Mouse (Mus musculus): Measurements from ENCODE around the gene Erp27.

The Erp27 gene

GRCm38 (mm10) chr6:136922080-136922479 is at the start of gene Erp27:
Gene Erp27, minus strand, starts transcription at chr6:136922180.
- no peak for DNase-seq

- peak; percentile 29 for DNase-seq
Measured at GRCm38 (mm10) chr6:136968877-136969276, 46.9 kb upstream of the Erp27 start.

- peak; percentile 18 for DNase-seq
Measured at GRCm38 (mm10) chr6:136967466-136967865, 45.5 kb upstream of the Erp27 start.

GRCm38 (mm10) chr6:136965912-136966311 is 43.9 kb upstream of the Erp27 start:
- no peak for DNase-seq

GRCm38 (mm10) chr6:136964609-136965510 is 42.9 kb upstream of the Erp27 start:
- peak; percentile 67 for DNase-seq

GRCm38 (mm10) chr6:136962957-136963356 is 41.0 kb upstream of the Erp27 start:
- DNase-seq, result no peak

- no peak for DNase-seq
Measured at GRCm38 (mm10) chr6:136959131-136959530, 37.2 kb upstream of the Erp27 start.

GRCm38 (mm10) chr6:136957062-136957461 is 35.1 kb upstream of the Erp27 start:
- DNase-seq, result no peak

GRCm38 (mm10) chr6:136955240-136955639 is 33.3 kb upstream of the Erp27 start:
- DNase-seq, result no peak

- DNase-seq, result no peak
Measured at GRCm38 (mm10) chr6:136954715-136955114, 32.7 kb upstream of the Erp27 start.

- no peak for DNase-seq
Measured at GRCm38 (mm10) chr6:136954192-136954591, 32.2 kb upstream of the Erp27 start.

GRCm38 (mm10) chr6:136952930-136953329 is 30.9 kb upstream of the Erp27 start:
- DNase-seq, result no peak

- DNase-seq, result no peak
Measured at GRCm38 (mm10) chr6:136950171-136950570, 28.2 kb upstream of the Erp27 start.

GRCm38 (mm10) chr6:136947716-136948115 is 25.7 kb upstream of the Erp27 start:
- DNase-seq, result no peak

- peak; percentile 77 for DNase-seq
Measured at GRCm38 (mm10) chr6:136946943-136947342, 25.0 kb upstream of the Erp27 start.

GRCm38 (mm10) chr6:136946241-136946640 is 24.3 kb upstream of the Erp27 start:
- no peak for DNase-seq

GRCm38 (mm10) chr6:136944511-136944910 is 22.5 kb upstream of the Erp27 start:
- no peak for DNase-seq

- no peak for DNase-seq
Measured at GRCm38 (mm10) chr6:136943392-136943791, 21.4 kb upstream of the Erp27 start.

GRCm38 (mm10) chr6:136942280-136942679 is 20.3 kb upstream of the Erp27 start:
- DNase-seq, result no peak

GRCm38 (mm10) chr6:136941051-136942021 is 19.4 kb upstream of the Erp27 start, which contains the start of gene Arhgdib:
Gene Arhgdib, minus strand, starts transcription at chr6:136941899.
- DNase-seq, result peak; percentile 71

GRCm38 (mm10) chr6:136940188-136940960 is 18.4 kb upstream of the Erp27 start:
- DNase-seq, result peak; percentile 66

Data from thymus, postnatal 14 days (tissue).